Mouse (Mus musculus): ENCODE measurements around the gene Foxd1. TPM values are rescaled to one million over a fixed set of nuclear protein-coding genes. Genes with fewer than 3 reads are reported as not detected.

Foxd1 gene
- 1 to 10 TPM in 3 of 4 experiments, under 1 TPM in 1; 0.96 to 1.8 (median 1.4) TPM for total RNA-seq (2022)

DNA sequence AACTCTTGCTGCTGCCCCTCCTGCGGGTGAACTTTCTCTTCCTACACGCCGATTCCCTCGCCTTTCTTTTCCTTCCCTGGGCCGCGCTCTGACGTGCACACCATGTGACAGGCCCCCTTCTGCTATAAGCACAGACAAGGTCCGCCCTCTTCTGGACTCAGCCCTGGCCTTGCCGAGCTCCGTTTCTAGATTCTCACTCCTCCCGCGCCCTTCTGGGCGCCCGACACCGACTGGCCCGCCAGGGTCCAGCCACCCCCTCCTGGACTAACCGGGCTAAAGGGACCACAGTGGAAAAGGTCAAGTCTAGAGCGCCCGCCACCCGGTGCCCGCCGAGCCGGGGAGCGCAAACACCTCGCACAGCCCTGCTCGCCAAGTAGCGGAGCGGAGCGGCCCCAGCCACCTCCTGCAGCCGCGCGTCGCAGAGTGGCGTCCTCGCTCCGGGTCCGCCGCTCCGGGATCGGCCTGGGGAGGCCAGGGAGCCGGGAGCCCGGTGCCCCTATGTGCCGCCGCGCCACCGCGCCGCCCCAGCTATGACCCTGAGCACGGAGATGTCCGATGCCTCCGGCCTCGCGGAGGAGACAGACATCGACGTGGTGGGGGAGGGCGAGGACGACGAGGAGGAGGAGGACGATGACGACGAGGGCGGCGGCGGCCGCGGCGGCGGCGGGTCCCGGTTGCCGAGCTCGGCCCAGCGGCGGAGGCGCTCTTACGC lies at the start of gene Foxd1:
Foxd1 (plus strand) TSS at position 153 of the 712 bp plus-strand sequence.
- DNase-seq, result no peak

DNA sequence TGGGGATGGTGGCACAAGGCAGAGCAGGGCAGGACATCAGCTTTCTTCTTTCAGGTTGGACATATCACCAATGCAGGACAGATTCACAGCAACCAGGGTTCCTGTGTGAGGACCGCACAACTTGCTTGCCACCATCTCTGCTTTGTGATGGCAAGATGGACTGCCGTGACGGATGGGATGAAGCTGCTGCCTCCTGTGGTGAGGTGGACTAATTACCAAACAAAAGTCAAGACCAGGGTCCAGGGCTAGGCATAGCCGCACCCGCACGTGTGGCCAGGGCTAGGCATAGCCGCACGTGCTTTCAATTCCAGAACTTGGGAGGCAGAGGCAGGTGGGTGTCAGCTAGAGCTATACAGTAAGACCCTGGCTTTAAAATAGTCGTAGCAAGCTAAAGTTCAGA lies 48.8 kb upstream of the Foxd1 start:
- no peak for DNase-seq

- DNase-seq, result no peak
These were observed 47.6 kb upstream of the Foxd1 start for GRCm38 (mm10) chr13:98306393-98306792.

DNA sequence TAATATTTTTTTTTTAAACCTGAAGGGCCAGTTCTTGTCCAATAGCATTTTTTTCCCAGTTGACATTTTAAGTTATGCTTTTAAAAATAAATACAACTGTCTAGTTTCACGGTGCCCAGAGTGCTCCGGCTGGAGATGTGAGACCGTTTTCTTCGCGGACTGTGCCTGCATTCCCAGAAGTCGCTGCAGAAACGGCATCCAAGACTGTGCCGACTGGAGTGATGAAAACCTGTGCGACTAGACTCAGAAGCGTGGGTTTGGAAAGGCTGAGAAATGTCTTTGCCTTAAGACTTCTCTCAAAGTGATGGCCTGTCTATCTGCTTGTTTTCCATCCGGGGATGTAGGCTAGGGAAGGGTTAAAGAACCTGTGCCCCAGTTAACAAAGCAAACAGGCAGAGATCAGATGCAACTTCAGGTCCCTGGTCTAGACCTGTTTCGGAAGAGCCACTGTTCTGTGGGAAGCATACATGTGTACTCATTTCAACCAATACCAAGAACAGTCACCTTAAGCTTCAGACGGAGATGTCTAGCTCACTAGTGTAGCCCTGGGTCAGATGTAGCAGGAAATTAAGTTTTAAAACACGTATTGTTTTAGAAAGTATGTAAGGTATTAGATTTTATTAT lies 47.1 kb upstream of the Foxd1 start:
- no peak for DNase-seq

DNA sequence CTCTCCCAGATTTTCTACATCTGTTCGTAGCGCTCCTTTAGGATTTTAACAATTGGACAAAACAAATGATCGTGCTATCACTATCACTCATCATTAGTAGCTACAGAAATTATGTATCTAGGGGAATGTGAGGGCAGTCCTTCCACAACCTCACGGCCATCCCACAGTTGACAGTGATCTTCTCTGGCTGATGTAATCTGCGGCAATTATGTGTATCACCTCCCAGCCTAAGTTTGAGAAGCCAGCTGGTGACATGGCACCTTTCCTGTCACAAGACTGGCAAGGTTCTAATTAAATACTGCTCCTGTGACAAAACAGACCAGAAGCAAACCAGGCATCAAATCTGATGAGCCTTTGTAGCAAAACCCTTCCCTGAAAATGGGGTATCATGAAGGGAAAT lies 46.0 kb upstream of the Foxd1 start:
- no peak for DNase-seq

- no peak for DNase-seq
These were observed 45.3 kb upstream of the Foxd1 start for GRCm38 (mm10) chr13:98308724-98309123.

GRCm38 (mm10) chr13:98311597-98311996 lies 42.4 kb upstream of the Foxd1 start:
- no peak for DNase-seq

GRCm38 (mm10) chr13:98313631-98314030 lies 40.4 kb upstream of the Foxd1 start:
- DNase-seq, result no peak

DNA sequence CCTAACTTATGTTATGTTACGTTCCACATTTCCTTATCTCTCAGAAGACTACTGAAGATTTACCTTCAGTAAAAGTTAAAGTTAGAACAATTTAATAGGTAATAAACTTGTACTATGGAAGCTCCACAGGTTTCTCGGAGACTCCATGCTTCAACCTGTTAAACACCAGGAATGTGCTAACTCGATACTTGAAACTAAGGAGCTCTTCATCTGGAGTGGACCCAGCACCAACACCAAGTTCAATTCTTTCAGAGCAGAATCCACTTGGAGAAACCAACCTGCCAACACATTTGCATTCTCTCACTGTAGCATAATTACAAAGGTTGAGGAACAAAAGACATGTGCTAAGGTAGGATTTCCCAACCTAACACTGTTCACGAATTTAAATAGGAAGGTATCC lies 38.9 kb upstream of the Foxd1 start:
- no peak for DNase-seq

GRCm38 (mm10) chr13:98316140-98316479 lies 37.9 kb upstream of the Foxd1 start:
- no peak for DNase-seq

GRCm38 (mm10) chr13:98316480-98317245 lies 37.4 kb upstream of the Foxd1 start, which contains the start of gene Btf3:
Gene Btf3 (minus strand): TSS chr13:98317006.
- DNase-seq, result peak; percentile 91

DNA sequence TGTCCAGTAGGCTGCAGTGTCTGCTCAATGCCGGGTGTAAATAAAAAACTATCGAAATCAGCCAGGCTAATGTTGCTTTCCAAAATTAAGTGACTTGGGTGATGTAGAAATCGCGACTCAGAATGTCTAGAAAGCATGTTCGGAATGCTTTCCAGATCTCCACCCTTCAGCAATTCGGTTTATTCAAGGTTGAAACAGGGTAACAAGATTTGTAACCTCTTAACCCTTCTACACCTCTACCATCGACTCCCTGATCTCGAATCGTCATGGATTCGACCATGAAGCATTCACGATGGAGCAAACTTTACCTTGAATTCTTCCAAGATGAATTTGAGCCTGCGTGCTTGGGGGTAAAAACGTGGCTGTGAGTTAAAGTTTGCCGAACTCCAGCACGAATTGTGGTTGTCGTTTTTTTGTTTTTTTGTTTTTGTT lies 36.8 kb upstream of the Foxd1 start:
- no peak for DNase-seq

DNA sequence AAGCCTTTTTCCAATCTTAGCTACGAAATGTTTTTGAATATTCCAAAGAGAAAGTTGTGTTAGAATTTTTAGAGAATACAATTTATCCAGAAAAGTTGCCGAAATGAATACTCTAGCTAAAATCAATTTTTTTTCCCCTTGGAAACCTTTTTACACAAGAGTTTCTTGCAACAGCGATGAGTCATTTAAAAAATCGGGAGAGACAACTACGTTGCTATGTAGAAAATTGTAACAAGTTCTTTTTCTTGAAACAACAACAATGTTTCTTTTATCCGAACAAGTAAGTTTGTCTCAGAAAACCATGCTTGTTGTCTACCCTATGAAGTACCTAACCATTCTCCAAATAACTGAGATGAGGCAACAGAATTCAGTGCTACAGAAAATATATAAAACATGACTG lies 36.1 kb upstream of the Foxd1 start:
- no peak for DNase-seq

- DNase-seq, result no peak
These were observed 29.0 kb upstream of the Foxd1 start for GRCm38 (mm10) chr13:98325034-98325433.

- DNase-seq, result no peak
These were observed 21.9 kb upstream of the Foxd1 start for GRCm38 (mm10) chr13:98332106-98332505.

- DNase-seq, result no peak
These were observed 17.8 kb upstream of the Foxd1 start for GRCm38 (mm10) chr13:98336205-98336604.

- DNase-seq, result no peak
These were observed 13.5 kb upstream of the Foxd1 start for GRCm38 (mm10) chr13:98340506-98340905.

DNA sequence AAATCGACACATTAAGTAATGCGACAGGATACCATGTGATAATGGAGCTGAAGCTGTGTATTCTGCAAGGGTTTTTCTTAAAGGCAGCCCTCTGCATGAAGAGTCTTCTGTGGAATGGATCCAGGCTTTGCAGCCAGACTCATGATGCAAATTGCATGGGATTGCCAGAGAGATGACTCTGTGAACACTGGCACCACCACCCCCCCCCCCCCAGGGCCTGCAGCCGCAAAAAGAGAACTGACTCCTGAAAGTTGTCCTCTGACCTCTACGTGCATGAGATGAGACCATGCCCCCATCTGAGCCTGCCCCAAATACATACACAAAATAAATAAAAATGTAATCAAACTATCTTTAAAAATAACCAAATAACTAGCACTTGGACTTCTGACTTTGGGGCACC lies 4.6 kb upstream of the Foxd1 start:
- no peak for DNase-seq

- no peak for DNase-seq
These were observed 2.5 kb upstream of the Foxd1 start for GRCm38 (mm10) chr13:98351527-98351926.

DNA sequence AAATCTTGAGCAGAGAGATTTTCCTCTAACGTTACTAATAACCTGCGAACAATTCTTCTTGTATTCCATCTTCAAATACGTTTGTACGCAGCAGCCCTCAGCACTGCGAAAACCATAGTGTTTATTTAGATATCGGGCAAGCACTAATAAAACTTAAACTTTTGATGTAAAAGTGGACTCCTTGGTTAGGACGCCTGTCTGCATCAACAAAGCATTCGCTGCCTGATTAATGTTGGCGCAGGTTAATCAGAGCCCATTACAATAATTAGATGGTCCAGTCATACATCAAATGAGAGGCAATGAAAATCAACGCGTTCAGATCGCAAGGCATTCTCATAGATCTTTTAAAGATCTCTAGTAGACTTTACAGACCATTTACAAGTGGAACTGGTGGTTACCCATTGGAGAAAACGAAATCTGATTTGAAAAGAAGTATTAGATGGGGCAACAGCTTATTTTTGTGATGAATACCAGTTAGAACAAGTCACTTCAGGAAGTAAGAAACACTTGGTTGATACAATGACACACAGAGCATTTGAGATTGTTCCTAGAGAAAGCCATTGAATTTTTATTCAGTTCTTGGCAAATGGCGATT lies 1.6 kb upstream of the Foxd1 start:
- DNase-seq, result no peak

- no peak for DNase-seq
These were observed 343 bp upstream of the Foxd1 start for GRCm38 (mm10) chr13:98353709-98354089.

DNA sequence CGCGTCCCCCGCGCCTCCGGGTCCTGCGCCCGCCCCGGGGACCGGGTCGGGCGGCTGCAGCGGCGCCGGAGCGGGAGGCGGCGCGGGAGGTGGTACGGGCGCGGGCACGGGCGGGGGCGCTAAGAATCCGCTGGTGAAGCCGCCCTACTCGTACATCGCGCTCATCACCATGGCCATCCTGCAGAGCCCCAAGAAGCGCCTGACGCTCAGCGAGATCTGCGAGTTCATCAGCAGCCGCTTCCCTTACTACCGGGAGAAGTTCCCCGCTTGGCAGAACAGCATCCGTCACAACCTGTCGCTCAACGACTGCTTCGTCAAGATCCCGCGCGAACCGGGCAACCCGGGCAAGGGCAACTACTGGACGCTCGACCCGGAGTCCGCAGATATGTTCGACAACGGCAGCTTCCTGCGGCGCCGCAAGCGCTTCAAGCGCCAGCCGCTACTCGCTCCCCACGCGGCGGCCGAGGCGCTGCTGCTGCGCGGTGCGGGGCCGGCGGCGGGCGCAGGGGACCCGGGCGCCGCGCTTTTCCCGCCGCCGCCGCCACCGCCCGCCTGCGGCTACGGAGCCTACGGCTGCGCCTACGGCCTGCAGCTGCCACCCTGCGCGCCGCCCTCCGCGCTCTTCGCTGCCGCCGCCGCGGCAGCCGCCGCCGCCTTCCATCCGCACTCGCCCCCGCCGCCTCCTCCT lies 973 bp downstream of the Foxd1 start:
- DNase-seq, result no peak
